Mouse (Mus musculus): ENCODE measurements around the gene Gm14085. TPM values are rescaled to one million over a fixed set of nuclear protein-coding genes. Genes with fewer than 3 reads are reported as not detected.
"Not testable (repeated sequence)": the region's sequence is repeated elsewhere in the genome, so short reads cannot be mapped to it uniquely, and the experiment has no call there.

Gm14085 gene
- polyA plus RNA-seq, 1 experiment from 2014 or later, result 0.07 TPM

- H3K27me3 ChIP-seq (ENCODE audit: insufficient read depth, low read length), result no peaks in the 10 kb centered on the region
- H3K9me3 ChIP-seq (ENCODE audit: low read length), result no peaks in the 10 kb centered on the region
- H3K36me3 ChIP-seq (ENCODE audit: insufficient read depth, low read length), result no peaks in the 10 kb centered on the region
- no peak overlapping the region for H3K27ac ChIP-seq (ENCODE audit: low read length)
- peak; percentile 57; the same call in 1 of the 2 replicates for ATAC-seq (ENCODE audit: low FRiP score, low TSS enrichment)
- no peak overlapping the region for H3K4me2 ChIP-seq (replicated peaks; ENCODE audit: low read depth, low read length)
- H3K4me3 ChIP-seq (ENCODE audit: low read length), result no peak overlapping the region
- no peak overlapping the region for H3K9ac ChIP-seq (replicated peaks; ENCODE audit: low read length)
- H3K4me1 ChIP-seq (ENCODE audit: insufficient read depth, low read length), result no peaks in the 10 kb centered on the region
Measured at GRCm38 (mm10) chr2:122476585-122476984, 8.2 kb upstream of the Gm14085 start.

- not testable (repeated sequence) for H3K27me3 ChIP-seq (ENCODE audit: insufficient read depth, low read length); H3K4me3 ChIP-seq (ENCODE audit: low read length); H3K36me3 ChIP-seq (ENCODE audit: insufficient read depth, low read length); H3K27ac ChIP-seq (ENCODE audit: low read length); H3K4me1 ChIP-seq (ENCODE audit: insufficient read depth, low read length); ATAC-seq (ENCODE audit: low FRiP score, low TSS enrichment); H3K9me3 ChIP-seq (ENCODE audit: low read length); H3K4me2 ChIP-seq (replicated peaks; ENCODE audit: low read depth, low read length); H3K9ac ChIP-seq (replicated peaks; ENCODE audit: low read length)
- 74% methylated on average over 1 of the region's 1 CpGs for WGBS
Measured at GRCm38 (mm10) chr2:122483787-122484186, 954 bp upstream of the Gm14085 start.

- not testable (repeated sequence) for H3K36me3 ChIP-seq (ENCODE audit: insufficient read depth, low read length); ATAC-seq (ENCODE audit: low FRiP score, low TSS enrichment); H3K4me1 ChIP-seq (ENCODE audit: insufficient read depth, low read length); H3K9me3 ChIP-seq (ENCODE audit: low read length); H3K4me3 ChIP-seq (ENCODE audit: low read length); H3K27me3 ChIP-seq (ENCODE audit: insufficient read depth, low read length); H3K9ac ChIP-seq (replicated peaks; ENCODE audit: low read length); H3K27ac ChIP-seq (ENCODE audit: low read length); H3K4me2 ChIP-seq (replicated peaks; ENCODE audit: low read depth, low read length)
- 68% methylated on average over 2 of the region's 3 CpGs for WGBS
Measured at GRCm38 (mm10) chr2:122485654-122486053, 913 bp downstream of the Gm14085 start.

- H3K36me3 ChIP-seq (ENCODE audit: insufficient read depth, low read length); H3K27me3 ChIP-seq (ENCODE audit: insufficient read depth, low read length); H3K4me1 ChIP-seq (ENCODE audit: insufficient read depth, low read length); H3K27ac ChIP-seq (ENCODE audit: low read length); H3K9ac ChIP-seq (replicated peaks; ENCODE audit: low read length); ATAC-seq (ENCODE audit: low FRiP score, low TSS enrichment); H3K9me3 ChIP-seq (ENCODE audit: low read length); H3K4me2 ChIP-seq (replicated peaks; ENCODE audit: low read depth, low read length); H3K4me3 ChIP-seq (ENCODE audit: low read length): not testable (repeated sequence)
Measured at GRCm38 (mm10) chr2:122486122-122486521, 1.4 kb downstream of the Gm14085 start.

GRCm38 (mm10) chr2:122486674-122487073 is 1.9 kb downstream of the Gm14085 start:
- 89% methylated on average over 2 of the region's 2 CpGs for WGBS
- Histone ChIP-seq H3K9ac (replicated peaks; ENCODE audit: low read length) (no peak overlapping the region), H3K27me3 (ENCODE audit: insufficient read depth, low read length) (no peaks in the 10 kb centered on the region), H3K4me1 (ENCODE audit: insufficient read depth, low read length) (no peaks in the 10 kb centered on the region), H3K4me3 (ENCODE audit: low read length) (no peak overlapping the region), H3K36me3 (ENCODE audit: insufficient read depth, low read length) (no peaks in the 10 kb centered on the region), H3K27ac (ENCODE audit: low read length) (no peak overlapping the region), H3K4me2 (replicated peaks; ENCODE audit: low read depth, low read length) (no peak overlapping the region), H3K9me3 (ENCODE audit: low read length) (0 out of 2 replicates have a peak, but pooled peaks cover 3% of the 10 kb centered on the region)
- ATAC-seq (ENCODE audit: low FRiP score, low TSS enrichment), result no peak

- WGBS, result 82% methylated on average over 1 of the region's 1 CpGs
- not testable (repeated sequence) for H3K4me2 ChIP-seq (replicated peaks; ENCODE audit: low read depth, low read length); H3K9me3 ChIP-seq (ENCODE audit: low read length); H3K27ac ChIP-seq (ENCODE audit: low read length); H3K36me3 ChIP-seq (ENCODE audit: insufficient read depth, low read length); H3K9ac ChIP-seq (replicated peaks; ENCODE audit: low read length); H3K27me3 ChIP-seq (ENCODE audit: insufficient read depth, low read length); H3K4me3 ChIP-seq (ENCODE audit: low read length); H3K4me1 ChIP-seq (ENCODE audit: insufficient read depth, low read length); ATAC-seq (ENCODE audit: low FRiP score, low TSS enrichment)
Measured at GRCm38 (mm10) chr2:122529696-122530095, 45.0 kb downstream of the Gm14085 start.

GRCm38 (mm10) chr2:122531290-122531689 is 46.5 kb downstream of the Gm14085 start:
- no peak overlapping the region for H3K4me2 ChIP-seq (replicated peaks; ENCODE audit: low read depth, low read length)
- no peaks in the 10 kb centered on the region for H3K9me3 ChIP-seq (ENCODE audit: low read length)
- no peaks in the 10 kb centered on the region for H3K27me3 ChIP-seq (ENCODE audit: insufficient read depth, low read length)
- no peaks in the 10 kb centered on the region for H3K36me3 ChIP-seq (ENCODE audit: insufficient read depth, low read length)
- H3K9ac ChIP-seq (replicated peaks; ENCODE audit: low read length), result no peak overlapping the region
- WGBS, result 86% methylated on average over 7 of the region's 7 CpGs
- no peak overlapping the region for H3K4me3 ChIP-seq (ENCODE audit: low read length)
- no peak for ATAC-seq (ENCODE audit: low FRiP score, low TSS enrichment)
- no peak overlapping the region for H3K27ac ChIP-seq (ENCODE audit: low read length)
- H3K4me1 ChIP-seq (ENCODE audit: insufficient read depth, low read length), result no peaks in the 10 kb centered on the region

- no peaks in the 10 kb centered on the region for H3K9me3 ChIP-seq (ENCODE audit: low read length)
- H3K9ac ChIP-seq (replicated peaks; ENCODE audit: low read length), result no peak overlapping the region
- no peaks in the 10 kb centered on the region for H3K27me3 ChIP-seq (ENCODE audit: insufficient read depth, low read length)
- no peaks in the 10 kb centered on the region for H3K36me3 ChIP-seq (ENCODE audit: insufficient read depth, low read length)
- no peak overlapping the region for H3K4me3 ChIP-seq (ENCODE audit: low read length)
- 67% methylated on average over 2 of the region's 2 CpGs for WGBS
- H3K4me1 ChIP-seq (ENCODE audit: insufficient read depth, low read length), result no peaks in the 10 kb centered on the region
- ATAC-seq (ENCODE audit: low FRiP score, low TSS enrichment), result no peak
- no peak overlapping the region for H3K4me2 ChIP-seq (replicated peaks; ENCODE audit: low read depth, low read length)
- H3K27ac ChIP-seq (ENCODE audit: low read length), result no peak overlapping the region
Measured at GRCm38 (mm10) chr2:122531726-122532125, 47.0 kb downstream of the Gm14085 start.

- no peak overlapping the region for H3K9ac ChIP-seq (replicated peaks; ENCODE audit: low read length)
- ATAC-seq (ENCODE audit: low FRiP score, low TSS enrichment), result no peak
- no peak overlapping the region for H3K4me2 ChIP-seq (replicated peaks; ENCODE audit: low read depth, low read length)
- no peaks in the 10 kb centered on the region for H3K4me1 ChIP-seq (ENCODE audit: insufficient read depth, low read length)
- no peak overlapping the region for H3K27ac ChIP-seq (ENCODE audit: low read length)
- no peaks in the 10 kb centered on the region for H3K27me3 ChIP-seq (ENCODE audit: insufficient read depth, low read length)
- H3K9me3 ChIP-seq (ENCODE audit: low read length), result no peaks in the 10 kb centered on the region
- H3K36me3 ChIP-seq (ENCODE audit: insufficient read depth, low read length), result no peaks in the 10 kb centered on the region
- H3K4me3 ChIP-seq (ENCODE audit: low read length), result no peak overlapping the region
- WGBS, result 82% methylated on average over 2 of the region's 2 CpGs
Measured at GRCm38 (mm10) chr2:122532136-122532801, 47.5 kb downstream of the Gm14085 start.

- 91% methylated on average over 2 of the region's 2 CpGs for WGBS
- no peak for ATAC-seq (ENCODE audit: low FRiP score, low TSS enrichment)
- no peaks in the 10 kb centered on the region for H3K27me3 ChIP-seq (ENCODE audit: insufficient read depth, low read length)
- H3K36me3 ChIP-seq (ENCODE audit: insufficient read depth, low read length), result no peaks in the 10 kb centered on the region
- no peak overlapping the region for H3K4me3 ChIP-seq (ENCODE audit: low read length)
- no peak overlapping the region for H3K9ac ChIP-seq (replicated peaks; ENCODE audit: low read length)
- no peaks in the 10 kb centered on the region for H3K9me3 ChIP-seq (ENCODE audit: low read length)
- H3K27ac ChIP-seq (ENCODE audit: low read length), result no peak overlapping the region
- H3K4me1 ChIP-seq (ENCODE audit: insufficient read depth, low read length), result no peaks in the 10 kb centered on the region
- no peak overlapping the region for H3K4me2 ChIP-seq (replicated peaks; ENCODE audit: low read depth, low read length)
Measured at GRCm38 (mm10) chr2:122532802-122533186, 48.1 kb downstream of the Gm14085 start.

All from kidney, embryonic 16.5 days (tissue).